Mouse (Mus musculus) limb, embryonic 14.5 days (tissue): ENCODE results near the gene Map2k6. TPM values are rescaled to one million over a fixed set of nuclear protein-coding genes. Genes with fewer than 3 reads are reported as not detected.

Experiments used
- ATAC-seq: fragments of 200-750 bp; cut with Nextera tagmentation; 2 replicates; pipeline ENCODE4 v1.8.0; 2017; ENCODE audit warnings: low read depth, moderate number of reproducible peaks, moderate TSS enrichment; ENCODE audit not compliant: low FRiP score
- DNase-seq: peaks from one replicate; pipeline ENCODE4 v3.0.0-alpha.2; 2015; ENCODE audit warnings: low spot score
- H3K27ac ChIP-seq: fragments of 300-500 bp; sonication (generic); replicated peaks from 2 replicates; pipeline ENCODE4 v1.5.1; 2014; ENCODE audit warnings: low read depth, mild to moderate bottlenecking, low read length, moderate library complexity, mixed read lengths
- H3K27me3 ChIP-seq: fragments of 300-500 bp; sonication (generic); 2 replicates; pipeline ENCODE4 v1.6.1; 2014; ENCODE audit warnings: low read length, mixed read lengths; ENCODE audit not compliant: control insufficient read depth, insufficient read depth
- H3K36me3 ChIP-seq: fragments of 300-500 bp; sonication (generic); 2 replicates; pipeline ENCODE4 v1.6.1; 2014; ENCODE audit warnings: mild to moderate bottlenecking, low read length, moderate library complexity, mixed read lengths; ENCODE audit not compliant: control insufficient read depth, insufficient read depth
- H3K4me1 ChIP-seq: fragments of 300-500 bp; sonication (generic); 2 replicates; pipeline ENCODE4 v1.6.1; 2014; ENCODE audit warnings: antibody characterized with exemption, low read length, mixed read lengths; ENCODE audit not compliant: control insufficient read depth, insufficient read depth
- H3K4me2 ChIP-seq: fragments of 300-500 bp; sonication (generic); replicated peaks from 2 replicates; pipeline ENCODE4 v1.6.1; 2014; ENCODE audit warnings: low read depth, mild to moderate bottlenecking, low read length, moderate library complexity; ENCODE audit not compliant: severe bottlenecking
- H3K4me3 ChIP-seq: fragments of 300-500 bp; sonication (generic); replicated peaks from 2 replicates; pipeline ENCODE4 v1.5.1; 2014; ENCODE audit warnings: low read length
- H3K9ac ChIP-seq: fragments of 300-500 bp; sonication (generic); 2 replicates; pipeline ENCODE4 v1.6.1; 2014; ENCODE audit warnings: mild to moderate bottlenecking, low read depth, low read length, moderate library complexity; ENCODE audit not compliant: severe bottlenecking
- H3K9me3 ChIP-seq: fragments of 300-500 bp; sonication (generic); 2 replicates; pipeline ENCODE4 v1.6.1; 2016; ENCODE audit warnings: low read length; ENCODE audit not compliant: control insufficient read depth
- POLR2A ChIP-seq: fragments of 200-500 bp; IDR thresholded peaks from 2 replicates; pipeline ENCODE4 v1.8.0; 2012; ENCODE audit warnings: inconsistent platforms, mild to moderate bottlenecking, moderate library complexity, borderline replicate concordance; ENCODE audit not compliant: insufficient read depth, insufficient read length; ENCODE audit errors: extremely low read depth
- WGBS: fragments of 180-500 bp; shearing (Covaris S2); extraction: QIAGEN DNeasy Blood & Tissue Kit; methylation state at CpG from one replicate; pipeline ENCODE4 v1.1.7; 2014; 5-methylcytosine and 5-hydroxymethylcytosine counted together
- polyA plus RNA-seq, 2 experiments: library from polyadenylated mRNA; depleted of rRNA in 1 of 2; stranded (reverse) in 1 of 2; unstranded in 1 of 2; fragments of >200 nt; fragmentation: Nextera tagmentation in 1 of 2; extraction: Ambion mirVana in 1 of 2; gene quantifications; 2 replicates each; pipeline versions ENCODE4 v1.2.1 to v1.2.3; 2012 to 2014

Gene Map2k6
- polyA plus RNA-seq, 2 experiments = 17.4 to 23.7 TPM

- TF ChIP-seq POLR2A = no peak
- Histone ChIP-seq H3K4me3 (no peak overlapping the region), H3K27me3 (no peaks in the 10 kb centered on the region), H3K9me3 (no peaks in the 10 kb centered on the region), H3K4me1 (peaks cover 2% of the 10 kb centered on the region; the same call in 1 of the 2 replicates), H3K4me2 (no peak overlapping the region), H3K36me3 (peaks cover 55% of the 10 kb centered on the region), H3K27ac (no peak overlapping the region), H3K9ac (no peak overlapping the region)
- ATAC-seq (no peak), DNase-seq (no peak)
- 96% methylated on average over 7 of the region's 7 CpGs for WGBS
Observed at GRCm38 (mm10) chr11:110511466-110511865, 112.5 kb downstream of the Map2k6 start.

- TF ChIP-seq POLR2A = no peak
- Histone ChIP-seq H3K36me3 (peaks cover 42% of the 10 kb centered on the region), H3K9me3 (no peaks in the 10 kb centered on the region), H3K4me2 (no peak overlapping the region), H3K27ac (no peak overlapping the region), H3K9ac (no peak overlapping the region), H3K4me3 (no peak overlapping the region), H3K27me3 (no peaks in the 10 kb centered on the region), H3K4me1 (no peaks in the 10 kb centered on the region)
- DNase-seq (no peak), ATAC-seq (no peak)
- WGBS = 96% methylated on average over 1 of the region's 1 CpGs
Observed at GRCm38 (mm10) chr11:110518648-110519047, 119.7 kb downstream of the Map2k6 start.

- DNase-seq (no peak), ATAC-seq (no peak)
- Histone ChIP-seq H3K9ac (no peak overlapping the region), H3K9me3 (no peaks in the 10 kb centered on the region), H3K4me2 (no peak overlapping the region), H3K27me3 (no peaks in the 10 kb centered on the region), H3K27ac (no peak overlapping the region), H3K4me1 (no peaks in the 10 kb centered on the region), H3K36me3 (peaks cover 24% of the 10 kb centered on the region), H3K4me3 (no peak overlapping the region)
- no peak for TF ChIP-seq POLR2A
- 92% methylated on average over 2 of the region's 2 CpGs for WGBS
Observed at GRCm38 (mm10) chr11:110522906-110523305, 124.0 kb downstream of the Map2k6 start.

DNA sequence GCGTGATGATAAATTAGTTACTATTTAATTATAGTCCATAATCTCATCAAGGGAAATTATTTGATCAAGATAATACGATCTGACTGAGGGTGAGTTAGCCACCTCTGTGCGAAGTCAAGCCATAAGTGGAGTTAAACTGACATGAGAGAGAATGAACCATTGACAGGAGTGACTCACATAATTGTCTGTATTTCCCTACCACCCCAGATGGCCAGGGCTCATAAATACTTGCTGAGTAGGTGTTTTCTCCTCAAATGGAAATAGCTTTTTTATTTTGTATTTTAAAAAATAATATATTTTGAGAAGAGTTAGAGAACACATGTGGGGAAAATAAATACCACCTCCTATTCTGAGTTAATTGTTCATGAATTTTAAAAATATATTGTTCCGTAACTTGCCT lies 127.2 kb downstream of the Map2k6 start:
- Histone ChIP-seq H3K4me3 (no peak overlapping the region), H3K27ac (no peak overlapping the region), H3K36me3 (0 out of 2 replicates have a peak, but pooled peaks cover 4% of the 10 kb centered on the region), H3K9me3 (no peaks in the 10 kb centered on the region), H3K4me2 (no peak overlapping the region), H3K4me1 (no peaks in the 10 kb centered on the region), H3K9ac (no peak overlapping the region), H3K27me3 (no peaks in the 10 kb centered on the region)
- no peak for ATAC-seq
- 90% methylated on average over 4 of the region's 4 CpGs for WGBS
- no peak for DNase-seq
- no peak for TF ChIP-seq POLR2A

DNA sequence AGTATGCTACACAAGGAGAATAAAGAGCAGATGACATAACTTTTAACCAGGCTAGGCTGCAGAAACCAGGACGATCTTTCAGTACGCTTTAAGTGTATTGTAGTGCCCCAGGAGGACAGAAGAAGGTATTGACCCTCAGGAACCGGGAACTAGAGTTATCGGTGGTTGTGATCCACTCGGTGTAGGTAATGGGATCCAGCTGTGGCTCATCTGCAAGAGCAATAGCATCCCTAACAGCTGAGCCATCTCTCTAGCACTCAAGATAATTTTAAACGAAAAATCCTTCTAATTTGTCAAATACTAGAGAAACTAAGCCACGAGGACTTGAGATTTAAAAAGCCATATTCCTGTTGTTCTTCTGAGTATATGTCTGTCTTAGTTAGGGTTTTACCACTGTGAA lies 132.2 kb downstream of the Map2k6 start:
- no peak for TF ChIP-seq POLR2A
- Histone ChIP-seq H3K4me2 (no peak overlapping the region), H3K27me3 (no peaks in the 10 kb centered on the region), H3K4me1 (0 out of 2 replicates have a peak, but pooled peaks cover 7% of the 10 kb centered on the region), H3K4me3 (no peak overlapping the region), H3K9me3 (no peaks in the 10 kb centered on the region), H3K27ac (no peak overlapping the region), H3K9ac (no peak overlapping the region), H3K36me3 (no peaks in the 10 kb centered on the region)
- ATAC-seq (no peak), DNase-seq (no peak)
- WGBS = 61% methylated on average over 7 of the region's 7 CpGs

- TF ChIP-seq POLR2A = no peak
- no peaks in the 10 kb centered on the region for H3K36me3 ChIP-seq
- ATAC-seq (peak; percentile 82), DNase-seq (peak; percentile 74)
- no peaks in the 10 kb centered on the region for H3K9me3 ChIP-seq
- H3K4me3 ChIP-seq = no peak overlapping the region
- H3K27me3 ChIP-seq = no peaks in the 10 kb centered on the region
- 0 out of 2 replicates have a peak, but pooled peaks cover 10% of the 10 kb centered on the region for H3K4me1 ChIP-seq
- no peak overlapping the region for H3K9ac ChIP-seq
- 0 out of 2 replicates have a peak overlapping the region, but pooled peaks have one; percentile 30 for H3K4me2 ChIP-seq
- no peak overlapping the region for H3K27ac ChIP-seq
- 18% methylated on average over 4 of the region's 4 CpGs for WGBS
Observed at GRCm38 (mm10) chr11:110534856-110535255, 135.9 kb downstream of the Map2k6 start.
